Mouse (Mus musculus) layer of hippocampus, postnatal 14 days (tissue): ENCODE results near the gene Cct7. TPM values are rescaled to one million over a fixed set of nuclear protein-coding genes. Genes with fewer than 3 reads are reported as not detected.

Experiments used
- DNase-seq, 2 experiments: peaks; one replicate each; pipeline ENCODE4 v3.0.0; 2021 to 2022; ENCODE audit warnings: low spot score in 2 of 2, mixed read lengths in 1 of 2
- total RNA-seq, 2 experiments: library from RNA; stranded (reverse); gene quantifications; 2 replicates each; pipeline ENCODE4 v1.2.3; 2021

Gene Cct7
- total RNA-seq, 2 experiments from 2014 or later, result 204 to 218 TPM

DNA sequence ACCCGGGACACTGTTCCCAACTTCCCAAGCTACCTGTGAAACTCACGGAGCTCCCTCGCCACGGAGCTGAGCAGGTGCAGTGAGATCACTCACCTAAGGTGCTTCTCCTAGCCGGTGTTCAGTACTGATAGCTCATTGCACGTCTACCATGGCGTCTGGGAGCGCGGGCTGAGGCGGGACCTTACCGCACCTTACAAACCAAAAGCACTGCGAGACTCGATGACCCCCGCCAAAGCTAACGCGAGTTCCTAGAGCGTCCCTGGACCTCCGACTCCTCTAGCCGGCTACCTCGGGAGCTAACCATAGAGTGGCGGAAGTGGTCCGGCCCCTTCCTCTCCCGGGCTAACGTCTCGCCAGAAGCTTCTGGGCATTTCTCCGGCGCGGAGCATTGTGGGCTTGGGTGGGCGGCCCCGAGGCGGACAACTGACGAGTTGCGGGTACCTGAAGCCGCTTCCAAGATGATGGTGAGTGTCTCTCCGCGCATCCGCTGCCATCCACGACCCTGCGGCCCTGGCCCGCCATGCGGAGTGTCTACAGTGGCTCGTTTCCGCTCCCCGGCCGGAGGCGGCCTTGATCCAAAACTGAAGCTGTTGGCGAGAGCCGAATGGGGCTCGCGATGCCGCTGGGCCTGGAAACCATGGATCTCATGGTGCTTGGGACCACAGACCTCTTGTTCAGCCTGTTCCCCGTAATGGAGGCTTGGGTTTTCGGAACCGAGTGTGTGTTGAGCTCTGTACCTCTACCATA lies 523 bp downstream of the Cct7 start, which contains the start of gene Pradc1:
Pradc1 (minus strand) TSS at position 307 of the 747 bp plus-strand sequence.
- peak; percentile 95 to 99 for DNase-seq

DNA sequence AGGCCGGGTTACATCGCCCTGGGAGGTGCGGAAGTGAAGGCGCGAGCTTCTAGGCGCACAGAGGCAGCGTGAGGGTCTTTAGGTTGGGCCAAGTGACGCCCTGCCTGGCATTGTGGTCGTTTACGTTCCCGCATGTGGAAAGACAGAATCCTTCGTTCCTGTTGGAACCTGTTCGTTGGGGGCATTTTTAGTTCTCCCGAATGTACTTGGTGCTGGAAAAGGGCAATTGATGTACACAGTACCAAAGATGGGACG lies 1.0 kb downstream of the Cct7 start:
- no peak for DNase-seq

DNA sequence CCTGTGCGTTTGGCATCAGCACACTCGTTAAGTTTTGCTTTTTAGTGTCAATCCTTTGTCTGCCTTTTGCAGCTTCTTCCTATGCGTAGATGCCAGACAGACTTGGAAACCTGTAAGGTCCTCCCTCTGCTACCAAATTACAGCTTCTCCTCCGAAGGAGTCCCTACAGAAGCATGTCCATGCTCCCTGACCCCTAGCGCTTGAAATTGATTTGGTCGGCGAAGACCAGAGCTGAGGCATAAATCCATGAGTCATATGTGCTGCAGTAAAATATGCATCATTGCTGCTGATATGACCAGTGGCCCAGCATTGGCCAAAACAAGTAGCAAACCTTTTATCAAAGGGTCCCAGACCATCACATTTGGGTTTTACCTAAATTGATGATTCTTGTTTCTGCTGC lies 1.5 kb downstream of the Cct7 start:
- DNase-seq, result no peak

DNA sequence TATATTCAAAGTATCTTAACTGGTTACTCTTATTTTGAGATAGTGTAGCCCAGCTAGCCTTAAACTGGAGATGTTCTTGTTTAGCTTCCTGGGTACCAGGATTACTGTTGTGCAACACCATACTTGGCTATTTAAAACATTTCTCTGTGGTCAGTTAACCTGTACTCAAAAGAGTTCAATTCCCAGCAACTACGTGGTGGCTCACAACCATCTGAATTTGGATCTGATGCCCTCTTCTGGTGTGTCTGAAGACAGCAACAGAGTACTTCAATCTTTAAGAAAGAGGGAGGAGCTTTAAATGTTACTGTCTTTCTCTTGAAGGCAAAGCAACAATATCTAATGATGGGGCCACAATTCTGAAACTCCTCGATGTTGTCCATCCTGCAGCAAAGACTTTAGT lies 8.3 kb downstream of the Cct7 start:
- DNase-seq, result no peak

DNA sequence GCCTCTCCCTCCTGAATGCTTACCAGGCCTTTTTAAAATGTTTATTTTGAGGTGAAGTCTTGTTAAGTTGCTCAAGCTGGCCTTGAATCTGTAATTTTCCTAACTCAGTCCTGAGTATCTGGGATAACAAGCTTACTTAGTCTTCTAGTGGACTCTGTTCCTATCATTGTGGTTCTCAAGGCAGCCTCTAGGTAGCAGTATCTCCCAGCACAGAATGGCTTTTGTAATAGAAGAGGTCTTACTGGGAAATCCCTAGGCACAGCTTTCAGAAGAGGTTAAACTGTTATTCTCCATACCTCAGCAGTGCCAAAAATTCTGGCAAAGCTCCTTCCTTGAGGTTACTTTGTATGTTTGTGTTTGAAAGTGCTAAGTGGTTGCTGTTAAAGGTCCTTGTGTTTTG lies 14.1 kb downstream of the Cct7 start:
- DNase-seq, result peak in 1 of 2 experiments; percentile 55

DNA sequence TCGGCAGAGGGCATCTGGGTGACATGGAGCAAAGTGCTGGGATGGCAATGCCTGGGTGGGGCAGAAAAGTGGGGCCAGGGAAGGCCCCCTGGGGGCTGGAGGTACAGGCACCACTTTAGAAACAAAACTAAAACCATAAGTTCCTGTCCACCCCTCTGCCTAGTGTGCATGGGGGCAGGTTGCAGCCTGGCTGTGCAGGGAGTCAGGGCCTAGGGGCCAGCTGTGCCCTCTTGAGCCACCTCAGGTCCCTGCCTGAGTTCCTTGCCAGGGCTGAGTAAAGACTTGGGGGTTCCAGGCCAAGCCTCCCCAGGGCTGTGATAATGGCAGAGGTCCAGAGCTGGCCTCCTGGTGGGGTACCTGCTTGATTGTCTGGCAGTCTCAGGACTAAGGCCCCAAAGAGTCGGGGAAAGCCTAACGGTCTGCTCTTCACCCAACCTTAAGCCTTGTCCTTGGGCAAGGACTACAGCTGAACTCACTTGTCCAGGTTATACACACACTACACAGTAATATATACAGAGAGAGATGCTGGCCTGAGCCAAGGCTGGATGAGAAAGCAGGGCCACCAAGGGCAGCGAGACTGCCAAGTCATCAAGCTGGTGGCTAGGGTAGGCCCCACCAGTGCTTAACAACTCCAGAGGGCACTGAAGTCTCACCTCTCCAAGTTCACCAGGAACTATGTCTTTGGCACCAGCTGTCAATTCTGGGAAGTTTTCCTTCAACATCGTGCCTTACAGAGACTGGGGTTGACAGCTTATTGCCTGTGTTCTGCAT lies 18.5 kb downstream of the Cct7 start:
- DNase-seq, result no peak

DNA sequence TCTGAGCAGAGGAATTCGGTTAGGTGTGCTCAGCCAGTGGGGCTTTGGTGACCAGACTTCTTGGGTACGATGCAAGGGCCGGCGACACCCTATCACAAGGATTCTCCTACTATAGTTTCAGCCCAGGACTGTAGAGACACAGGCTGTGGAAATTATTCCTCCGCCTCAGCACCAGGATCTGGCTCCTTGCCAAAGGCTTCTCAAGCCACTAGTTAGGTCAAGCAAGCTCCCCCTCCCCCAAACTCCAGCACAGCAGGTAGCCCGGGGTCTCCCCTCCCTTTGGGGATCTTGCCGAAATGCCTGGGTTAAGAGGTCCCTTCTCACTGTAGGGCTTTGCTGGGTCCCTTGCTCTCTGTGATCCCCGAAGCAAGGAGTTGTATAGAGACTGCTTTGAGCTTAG lies 20.6 kb downstream of the Cct7 start:
- no peak for DNase-seq

DNA sequence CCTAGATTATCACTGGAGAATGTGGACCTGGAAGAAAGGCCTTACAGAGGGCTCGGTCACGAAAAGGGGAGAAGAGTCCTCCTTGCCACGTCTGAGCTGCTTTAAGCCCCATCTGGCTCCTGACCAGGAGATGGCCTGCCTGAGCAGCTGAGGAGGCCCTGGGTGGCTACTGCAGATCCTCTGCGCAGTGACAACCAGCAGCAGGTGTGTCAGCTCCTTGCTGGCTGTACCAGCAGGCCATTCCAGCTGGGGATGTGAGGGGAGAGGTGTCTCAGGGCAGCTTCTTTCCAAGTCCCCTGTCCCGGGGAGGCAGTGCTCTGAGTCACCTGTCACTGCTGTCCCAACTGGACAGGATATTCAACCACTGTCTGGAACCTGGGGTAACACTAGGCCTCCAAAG lies 21.2 kb downstream of the Cct7 start:
- DNase-seq, result no peak

DNA sequence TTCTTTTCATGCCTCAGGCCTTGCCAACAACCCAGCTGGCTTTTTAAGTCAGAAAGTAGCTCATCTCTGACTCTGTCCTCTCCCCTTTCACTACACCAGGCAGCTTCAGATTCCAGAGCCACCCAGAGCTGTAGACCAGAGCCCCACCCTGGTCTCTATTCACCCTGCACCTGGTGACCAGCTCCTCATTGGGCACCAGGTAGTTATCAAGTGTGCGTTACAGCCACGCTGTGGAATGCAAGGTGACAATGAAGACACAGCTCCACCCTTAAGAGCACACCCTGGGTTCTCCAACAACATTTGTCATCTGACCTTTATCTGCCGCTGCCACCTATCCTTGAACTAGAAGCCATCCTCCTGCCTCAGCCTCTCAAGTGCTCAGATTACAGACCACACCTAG lies 24.3 kb downstream of the Cct7 start:
- no peak for DNase-seq

DNA sequence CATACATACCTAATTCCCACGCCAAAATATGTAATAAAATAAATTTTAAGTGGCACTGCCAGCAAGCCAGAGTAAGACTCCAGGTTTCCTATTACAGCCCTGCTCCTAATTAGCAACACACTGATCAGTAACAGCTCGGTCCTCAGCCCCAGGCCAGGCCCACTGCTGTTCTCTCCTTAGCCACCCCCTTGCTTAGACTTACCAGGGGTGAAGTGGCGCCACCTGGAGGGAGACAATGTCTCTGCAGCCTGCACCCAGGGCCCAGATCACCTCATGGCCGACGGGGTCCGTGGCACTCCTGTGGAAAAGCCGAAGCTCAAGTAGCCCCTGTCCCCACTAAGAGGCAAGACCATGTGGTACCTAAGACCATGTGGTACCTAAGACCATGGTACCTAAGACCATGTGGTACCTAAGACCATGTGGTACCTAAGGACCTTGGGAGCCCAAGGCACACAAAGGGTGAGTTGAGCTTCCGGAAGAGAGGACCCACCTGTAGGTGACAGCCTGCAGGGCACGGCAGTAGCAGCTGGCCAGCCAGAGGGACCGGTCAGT lies 26.1 kb downstream of the Cct7 start:
- no peak for DNase-seq

DNA sequence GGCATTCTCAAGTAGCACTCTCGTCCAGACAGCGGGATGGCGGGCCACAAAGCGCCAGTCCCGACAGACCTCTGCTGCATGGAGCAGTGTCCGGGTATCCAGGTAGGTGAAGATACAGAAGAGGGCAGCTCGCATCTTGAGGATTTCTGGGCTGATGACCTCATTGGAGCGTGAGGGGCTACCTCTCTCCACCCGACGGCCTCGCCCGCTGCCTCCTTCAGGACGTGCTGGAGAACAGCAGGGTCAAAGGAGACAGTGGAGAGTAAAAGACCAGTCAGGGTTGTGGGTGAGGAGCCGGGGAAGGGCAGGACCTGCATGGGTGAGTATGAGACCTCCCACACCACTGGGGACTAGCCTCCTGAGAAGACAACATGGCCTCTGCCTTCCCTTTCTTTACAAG lies 27.1 kb downstream of the Cct7 start:
- DNase-seq, result no peak

DNA sequence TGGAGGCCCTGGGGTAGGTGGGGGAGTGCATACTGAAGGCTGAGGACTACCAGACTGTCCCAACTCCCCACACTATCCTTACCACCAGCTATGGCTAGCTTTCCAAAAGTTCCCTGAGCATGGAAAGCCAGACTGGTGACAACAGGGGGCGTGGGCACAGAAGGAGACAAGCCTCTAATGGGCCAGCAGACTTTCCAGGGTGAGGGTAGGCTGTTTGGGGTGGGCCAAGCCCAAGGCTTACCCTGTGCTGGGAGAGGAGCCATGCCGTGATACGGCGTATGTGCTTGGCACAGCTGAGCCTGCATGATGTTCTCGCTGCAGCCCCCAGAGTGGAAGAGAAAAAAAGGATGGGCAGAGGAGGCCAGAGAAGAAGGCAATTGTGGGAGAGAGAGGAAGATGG lies 28.7 kb downstream of the Cct7 start:
- DNase-seq, result peak; percentile 46 to 62

DNA sequence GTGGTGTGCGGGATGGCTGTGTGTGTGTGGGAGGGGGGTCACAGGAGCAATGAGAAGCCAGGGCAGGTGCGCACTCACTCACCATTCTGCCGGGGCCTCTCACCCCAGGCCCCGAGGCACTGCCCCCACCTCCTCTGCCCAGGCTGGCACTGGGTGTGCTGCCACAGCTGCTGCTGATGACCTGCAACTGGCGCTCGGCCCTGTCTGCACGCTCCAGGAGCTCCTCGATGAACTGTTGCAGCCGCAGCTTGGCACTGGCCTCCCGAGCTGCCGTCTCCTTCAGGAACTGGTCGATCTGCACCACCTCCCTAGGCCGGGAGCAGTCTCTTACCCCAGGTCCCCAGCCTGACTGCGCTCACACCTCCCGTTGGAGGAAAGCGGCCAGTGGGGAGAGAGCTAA lies 29.4 kb downstream of the Cct7 start:
- no peak for DNase-seq

DNA sequence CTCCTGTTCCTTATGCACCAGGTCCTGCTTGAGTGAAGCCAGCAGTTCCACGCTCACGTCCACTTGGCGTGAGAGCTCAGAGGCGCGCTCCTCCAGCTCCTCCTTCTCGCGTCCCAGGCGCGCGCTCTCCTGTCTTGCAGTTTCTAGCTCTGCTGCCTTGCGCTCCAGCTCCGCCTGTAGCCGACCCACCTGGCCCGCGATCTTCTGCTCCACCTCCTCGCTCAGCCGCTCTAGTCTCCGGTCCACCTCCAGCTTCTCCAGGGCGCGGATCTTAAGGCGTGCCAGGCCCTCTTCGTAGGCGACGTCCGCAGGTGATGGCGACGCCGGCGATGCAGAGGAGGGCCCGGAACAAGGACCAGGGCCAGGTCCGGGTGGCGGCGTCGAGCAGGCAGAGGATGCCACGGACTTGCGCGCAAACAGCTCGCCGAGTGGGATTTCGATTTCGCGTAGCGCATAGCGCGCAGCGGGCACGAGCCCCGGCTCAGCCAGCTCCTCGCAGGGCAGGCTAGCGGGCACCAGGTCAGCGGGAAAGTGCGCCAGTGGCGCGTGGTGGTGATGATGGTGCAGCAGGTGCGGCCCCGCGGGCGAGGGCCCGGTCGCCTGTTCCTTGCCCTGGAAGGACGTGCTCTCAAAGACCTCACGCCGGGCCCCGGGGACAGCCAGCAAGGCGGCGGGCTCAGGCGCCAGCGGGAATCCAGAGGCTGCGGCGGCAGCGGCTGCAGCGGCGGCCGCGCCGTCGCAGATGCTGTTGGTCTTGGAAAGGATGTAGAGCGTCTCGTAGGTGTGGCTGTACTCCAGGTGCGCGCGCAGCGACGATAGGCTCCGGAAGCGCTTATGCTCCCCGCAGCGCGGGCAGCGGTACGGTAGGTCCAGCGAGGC lies 32.8 kb downstream of the Cct7 start:
- DNase-seq, result no peak

DNA sequence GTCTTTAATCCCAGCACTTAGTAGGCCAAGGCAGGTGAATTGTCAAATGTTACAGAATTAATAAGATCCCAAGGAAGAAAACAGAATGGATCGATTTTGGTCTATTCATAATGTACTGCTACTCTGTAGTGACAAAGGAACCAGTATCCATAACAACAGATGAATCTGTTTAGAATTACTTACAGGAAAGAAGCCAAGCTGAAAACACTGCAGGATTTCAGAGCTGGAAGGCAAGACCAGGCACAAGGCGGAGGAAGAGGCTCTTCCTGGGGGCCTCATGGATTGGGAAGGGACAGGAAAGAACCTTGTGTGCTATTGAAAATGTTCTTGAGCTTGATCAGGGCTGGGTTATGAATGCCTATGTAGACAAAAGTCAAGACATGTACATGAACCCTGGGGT lies 34.4 kb downstream of the Cct7 start:
- DNase-seq, result no peak

DNA sequence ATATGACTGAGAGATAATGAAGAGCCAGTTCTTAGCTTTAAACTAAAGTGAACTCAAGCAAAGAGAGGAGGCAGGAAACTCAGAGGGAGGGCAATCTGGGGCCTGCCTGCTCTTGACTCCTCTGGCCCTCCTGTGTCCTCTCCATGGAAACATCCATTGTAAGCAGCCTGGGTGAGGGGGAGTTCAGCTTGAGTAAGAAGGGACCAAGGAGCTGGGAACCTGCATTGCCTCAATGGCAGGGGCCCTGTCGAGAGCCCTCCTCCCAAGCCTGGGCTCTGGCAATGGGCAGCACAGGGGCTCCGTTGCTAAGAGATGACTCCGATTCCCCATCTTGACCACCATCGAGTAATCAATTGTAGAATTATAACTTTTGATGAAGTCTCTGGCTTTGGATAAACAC lies 37.2 kb downstream of the Cct7 start:
- no peak for DNase-seq

DNA sequence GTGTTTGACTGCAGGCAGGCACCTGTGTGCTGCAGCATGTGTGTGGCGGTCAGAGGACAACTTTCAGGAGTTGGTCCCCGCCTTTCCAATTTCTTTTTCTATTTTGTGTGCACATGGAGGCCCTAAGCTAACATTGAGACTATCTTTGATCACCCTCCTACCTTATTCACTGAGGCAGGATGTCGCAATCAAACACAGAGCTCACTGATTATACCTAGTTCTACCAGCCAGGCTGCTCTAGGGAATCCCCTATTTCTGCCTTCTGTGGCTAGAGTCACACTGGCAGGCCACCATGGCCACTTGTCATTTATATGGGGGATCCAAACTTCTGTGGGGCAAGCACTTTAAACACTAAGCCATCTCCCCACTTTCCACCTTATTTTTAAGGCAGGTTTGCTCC lies 38.4 kb downstream of the Cct7 start:
- DNase-seq, result no peak

DNA sequence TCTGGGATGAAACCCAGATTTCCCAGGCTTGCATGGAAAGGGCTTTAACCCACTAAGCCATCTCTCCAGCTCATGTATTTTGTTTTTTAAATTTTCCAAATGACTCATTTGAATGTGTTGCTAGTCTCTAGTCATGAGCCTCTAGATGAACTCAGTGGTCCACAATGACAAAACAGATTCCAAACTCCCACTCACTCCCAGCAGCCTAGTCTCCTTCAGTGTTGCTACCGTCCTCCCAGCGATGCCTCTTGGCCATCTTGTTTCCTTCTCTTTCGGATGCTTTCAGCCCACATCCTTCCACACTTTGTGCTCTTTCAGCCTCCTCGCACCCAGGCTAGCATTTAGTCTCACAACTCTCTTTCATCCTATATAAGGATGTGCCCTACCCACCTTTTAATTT lies 38.9 kb downstream of the Cct7 start:
- DNase-seq, result no peak

DNA sequence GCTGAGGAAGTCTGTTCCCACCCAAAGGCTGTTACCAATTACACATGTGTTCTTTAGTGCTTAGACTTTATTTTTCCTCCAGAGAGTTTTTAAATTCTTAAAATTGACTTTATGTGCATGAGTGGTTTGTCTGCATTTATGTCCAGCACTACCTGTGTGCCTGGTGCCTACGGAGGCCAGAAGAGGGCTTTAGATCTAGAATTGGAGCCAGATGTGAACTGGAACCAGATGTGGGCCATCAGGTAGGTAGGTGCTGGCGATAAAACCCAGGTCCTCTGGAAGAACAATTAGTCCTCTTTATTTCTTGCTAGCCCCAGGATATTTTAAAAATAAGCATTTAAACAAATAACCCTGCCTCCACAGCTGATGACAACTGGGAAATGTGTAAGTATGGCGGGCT lies 40.3 kb downstream of the Cct7 start:
- DNase-seq, result no peak

DNA sequence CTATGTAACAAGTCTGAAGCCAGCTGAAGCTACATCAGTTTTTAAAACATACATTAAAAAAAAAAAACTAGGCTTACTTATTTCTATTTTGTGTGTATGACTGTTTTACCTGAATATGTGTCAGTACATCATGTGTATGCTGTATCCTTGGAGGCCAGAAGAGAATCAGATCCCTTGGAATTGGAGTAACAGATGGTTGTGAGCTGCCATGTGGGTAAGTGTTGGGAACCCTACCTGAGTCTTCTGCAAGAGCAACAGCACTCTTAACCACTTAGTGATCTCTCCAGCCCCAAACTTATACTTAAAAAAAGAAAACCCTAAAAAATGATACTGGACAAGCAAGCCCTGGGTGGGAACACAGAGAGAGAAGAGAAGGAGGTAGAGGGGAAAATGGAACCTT lies 45.7 kb downstream of the Cct7 start:
- no peak for DNase-seq

DNA sequence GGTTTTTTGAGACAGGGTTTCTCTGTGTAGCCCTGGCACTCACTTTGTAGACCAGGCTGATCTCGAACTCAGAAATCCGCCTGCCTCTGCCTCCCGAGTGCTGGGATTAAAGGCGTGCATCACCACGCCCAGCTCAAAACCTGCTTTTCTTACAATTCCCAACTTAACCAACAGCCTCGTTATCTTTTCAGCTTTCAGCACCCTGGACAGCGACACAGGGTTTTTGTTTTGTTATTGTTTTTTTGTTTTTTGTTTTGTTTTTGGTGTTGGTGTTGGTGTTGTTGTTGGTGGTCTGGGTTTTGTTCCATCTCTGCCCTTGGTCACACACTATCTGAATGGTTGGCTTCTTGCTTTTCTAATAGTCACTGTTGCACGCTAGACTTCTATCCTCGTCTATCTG lies 46.8 kb downstream of the Cct7 start:
- DNase-seq, result no peak

DNA sequence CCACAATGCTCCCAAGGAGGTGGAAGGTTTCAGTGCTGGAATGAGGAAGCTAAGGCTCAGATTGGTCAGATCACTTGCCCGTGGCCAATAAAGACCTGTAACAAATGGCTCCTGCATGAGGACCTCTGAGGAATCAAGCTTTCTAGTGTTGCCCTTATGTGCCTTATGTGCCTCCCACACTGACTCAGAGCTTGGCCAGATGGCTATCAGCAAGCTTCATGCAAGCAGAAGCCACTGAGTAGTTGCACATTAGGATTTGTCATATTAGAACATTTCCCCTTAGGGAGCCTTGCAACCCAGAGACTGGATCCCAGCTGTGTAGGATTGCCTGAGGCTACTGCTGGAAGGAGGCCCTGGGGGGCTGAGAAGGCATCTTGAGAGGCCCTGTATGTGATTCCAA lies 49.1 kb downstream of the Cct7 start:
- no peak for DNase-seq
